Mouse (Mus musculus) cerebellum, adult 2 months (tissue): Measurements from ENCODE around the gene Lrrc59. TPM values are rescaled to one million over a fixed set of nuclear protein-coding genes. Genes with fewer than 3 reads are reported as not detected.

Experiments used
- DNase-seq, 2 experiments: peaks; one replicate each; pipeline ENCODE4 v3.0.0; 2021
- H3K27ac ChIP-seq: fragments of 200-500 bp; 2 replicates; pipeline ENCODE4 v1.5.1; 2012; ENCODE audit warnings: low read length, control low read depth, inconsistent platforms; ENCODE audit not compliant: insufficient read depth
- H3K27me3 ChIP-seq: fragments of 200-500 bp; 2 replicates; pipeline ENCODE4 v1.6.1; 2012; ENCODE audit warnings: inconsistent platforms, mild to moderate bottlenecking, low read length, moderate library complexity; ENCODE audit not compliant: control insufficient read depth, insufficient read depth
- H3K4me1 ChIP-seq: fragments of 200-500 bp; 2 replicates; pipeline ENCODE4 v1.6.1; 2011; ENCODE audit warnings: low read length; ENCODE audit not compliant: control insufficient read depth, insufficient read depth
- H3K4me3 ChIP-seq: fragments of 200-500 bp; replicated peaks from 2 replicates; pipeline ENCODE3; 2011; ENCODE audit warnings: mild to moderate bottlenecking, low read depth, low read length, control low read depth; ENCODE audit not compliant: insufficient read depth
- CTCF ChIP-seq: fragments of 200-500 bp; IDR thresholded peaks from 2 replicates; pipeline ENCODE4 v1.5.1; 2011; ENCODE audit warnings: low read depth, mild to moderate bottlenecking, control low read depth, low read length, moderate library complexity, borderline replicate concordance; ENCODE audit not compliant: insufficient read depth
- POLR2A ChIP-seq: fragments of 200-500 bp; IDR thresholded peaks from 2 replicates; pipeline ENCODE4 v1.6.1; 2011; ENCODE audit warnings: low read length, control low read depth, borderline replicate concordance; ENCODE audit not compliant: insufficient read depth
- WGBS: fragments of 180-500 bp; shearing (Covaris S2); methylation state at CpG from one replicate; pipeline ENCODE4 v1.1.7; 2018; 5-methylcytosine and 5-hydroxymethylcytosine counted together
- polyA plus RNA-seq: library from polyadenylated mRNA; depleted of rRNA; stranded (reverse); fragments of >200 nt; gene quantifications from 2 replicates; pipeline ENCODE4 v1.2.3, GENCODE M21; 2012; rRNA removed

Lrrc59 gene
- polyA plus RNA-seq, result 71.9 and 72.1 TPM in 2 replicates

DNA sequence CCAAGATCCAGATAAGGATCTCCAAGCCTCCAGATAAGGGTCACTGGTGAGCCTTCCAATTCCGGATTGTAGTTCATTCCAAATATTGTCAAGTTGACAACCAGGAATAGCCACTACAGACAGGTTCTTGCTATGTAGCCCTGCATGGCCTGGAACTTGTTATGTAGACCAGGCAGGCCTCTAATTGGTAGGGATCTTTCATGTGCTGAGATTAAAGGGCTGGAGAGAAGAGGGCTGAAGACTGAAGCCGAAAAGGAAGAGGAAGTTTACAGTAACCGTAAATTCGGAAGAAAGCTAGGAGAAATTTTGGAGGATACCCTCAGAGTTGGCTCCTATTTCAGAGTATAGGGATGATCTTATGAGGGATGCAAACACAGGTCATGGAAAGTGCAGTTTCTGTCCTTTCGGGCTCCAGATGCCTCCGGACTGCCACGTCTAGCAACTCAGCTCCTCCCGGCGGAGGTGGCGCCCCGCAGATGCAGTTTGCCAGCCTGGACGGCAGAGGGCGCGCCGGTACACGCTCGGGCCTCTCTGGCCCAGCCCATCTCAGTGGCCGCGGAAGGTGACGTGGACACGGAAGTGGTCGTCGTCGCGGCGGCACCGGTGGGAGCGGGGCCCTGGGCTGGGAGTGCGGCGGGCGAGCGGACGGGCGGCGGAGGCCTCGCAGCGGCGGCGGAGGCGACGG lies at the start of gene Lrrc59:
Gene Lrrc59 (plus strand): TSS at position 569 of the 685 bp plus-strand sequence.
- H3K4me1 ChIP-seq, result peaks cover 9% of the 10 kb centered on the region
- H3K4me3 ChIP-seq, result peak within 1 kb of the TSS; percentile 90
- 7% methylated on average over 41 of the region's 41 CpGs for WGBS
- peak; percentile 90 to 94 for DNase-seq
- H3K27me3 ChIP-seq, result no peaks in the 10 kb centered on the region
- no peak within 1 kb of the TSS for H3K27ac ChIP-seq
- peak; percentile 90 for TF ChIP-seq CTCF
- TF ChIP-seq POLR2A, result peak; percentile 62

- 89% methylated on average over 5 of the region's 5 CpGs for WGBS
- Histone ChIP-seq H3K4me3 (no peak overlapping the region), H3K4me1 (peaks cover 4% of the 10 kb centered on the region; the same call in 1 of the 2 replicates), H3K27me3 (no peaks in the 10 kb centered on the region), H3K27ac (no peak overlapping the region)
- DNase-seq, result no peak
- TF ChIP-seq CTCF (no peak), POLR2A (no peak)
These were observed 49.3 kb upstream of the Lrrc59 start for GRCm38 (mm10) chr11:94580111-94580740.

DNA sequence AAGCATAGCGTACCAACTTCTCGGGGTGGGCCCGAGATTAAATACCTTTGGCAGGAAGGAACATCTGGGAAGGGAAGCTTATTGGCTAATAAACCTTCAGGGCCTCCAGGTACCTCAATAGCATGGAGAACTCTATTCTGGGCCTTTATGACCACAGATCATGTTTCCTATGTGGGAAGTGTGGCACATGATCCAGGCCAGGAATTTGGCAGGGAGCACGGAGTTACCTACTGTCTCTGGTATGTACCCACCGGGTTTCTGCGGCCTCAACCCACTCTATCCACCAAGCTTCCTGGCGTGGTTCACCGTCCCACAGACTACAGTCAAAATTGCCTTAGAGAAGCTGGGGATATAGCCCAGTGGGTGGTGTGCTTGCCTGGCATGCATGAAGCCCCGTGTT lies 44.5 kb upstream of the Lrrc59 start:
- Histone ChIP-seq H3K27ac (no peak overlapping the region), H3K4me1 (no peaks in the 10 kb centered on the region), H3K4me3 (no peak overlapping the region), H3K27me3 (no peaks in the 10 kb centered on the region)
- WGBS, result 93% methylated on average over 9 of the region's 9 CpGs
- no peak for DNase-seq
- TF ChIP-seq CTCF (no peak), POLR2A (no peak)

GRCm38 (mm10) chr11:94587511-94587910 lies 42.1 kb upstream of the Lrrc59 start:
- Histone ChIP-seq H3K27ac (no peak overlapping the region), H3K4me3 (no peak overlapping the region), H3K4me1 (no peaks in the 10 kb centered on the region), H3K27me3 (no peaks in the 10 kb centered on the region)
- TF ChIP-seq POLR2A, result no peak
- TF ChIP-seq CTCF, result no peak
- DNase-seq, result no peak
- WGBS, result 69% methylated on average over 6 of the region's 6 CpGs

GRCm38 (mm10) chr11:94596311-94596852 lies 33.2 kb upstream of the Lrrc59 start:
- Histone ChIP-seq H3K4me3 (no peak overlapping the region), H3K27ac (no peak overlapping the region), H3K4me1 (no peaks in the 10 kb centered on the region), H3K27me3 (no peaks in the 10 kb centered on the region)
- TF ChIP-seq POLR2A, result no peak
- no peak for TF ChIP-seq CTCF
- WGBS, result 76% methylated on average over 7 of the region's 7 CpGs
- no peak for DNase-seq

DNA sequence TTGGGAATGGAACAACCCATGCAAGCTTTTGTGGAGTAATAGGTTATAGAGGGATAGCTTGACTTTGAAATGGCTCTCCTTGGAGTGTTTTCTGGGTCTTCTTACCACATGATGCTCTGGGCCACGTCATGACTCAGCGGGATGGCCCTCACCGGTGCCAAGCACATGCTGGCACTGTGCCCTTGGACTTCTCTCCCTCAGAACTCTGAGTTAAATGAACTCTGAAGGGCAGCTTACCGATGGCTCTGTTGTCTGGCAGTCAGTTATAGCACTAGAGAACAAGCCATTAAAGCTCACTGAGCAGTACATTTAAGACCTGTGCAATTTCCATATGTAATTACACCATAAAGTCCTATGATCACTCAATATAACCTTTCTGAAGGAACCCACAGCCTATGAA lies 32.2 kb upstream of the Lrrc59 start:
- Histone ChIP-seq H3K4me3 (no peak overlapping the region), H3K27me3 (no peaks in the 10 kb centered on the region; the same call in 1 of the 2 replicates), H3K4me1 (no peaks in the 10 kb centered on the region), H3K27ac (no peak overlapping the region)
- 7% methylated on average over 4 of the region's 4 CpGs for WGBS
- no peak for TF ChIP-seq POLR2A
- no peak for TF ChIP-seq CTCF
- peak in 1 of 2 experiments; percentile 17 for DNase-seq

DNA sequence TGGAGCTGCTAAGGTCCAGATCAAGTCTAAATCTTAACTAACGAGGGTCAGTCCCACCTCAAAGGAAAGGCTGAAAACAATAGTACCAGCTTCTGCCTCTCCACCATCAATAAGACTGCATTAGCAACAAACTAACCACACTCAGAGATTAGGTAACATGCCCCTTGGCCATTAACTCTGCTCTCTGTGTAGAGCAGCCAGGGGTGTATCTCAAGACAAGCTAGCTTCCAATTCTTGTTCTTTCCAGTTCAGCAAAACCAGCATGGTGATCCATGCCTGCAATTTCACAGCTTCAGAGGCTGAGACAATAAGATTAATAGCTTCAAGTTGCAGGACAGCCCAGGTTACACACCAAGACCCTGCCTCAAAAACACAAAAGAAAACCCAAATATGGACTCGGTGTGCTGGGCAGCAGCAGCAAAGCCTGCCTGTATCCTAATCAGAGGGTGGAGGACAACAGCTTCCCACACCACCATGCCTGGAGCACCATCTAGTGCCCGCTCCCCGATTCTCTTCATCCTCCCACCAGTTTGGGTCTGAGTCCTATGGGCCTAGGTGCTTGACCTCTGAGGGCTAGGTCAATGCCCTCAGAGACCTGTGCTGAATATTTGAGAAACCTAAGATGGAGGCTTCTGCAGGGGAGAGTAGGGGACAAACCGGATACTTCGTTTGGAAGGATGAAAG lies 31.0 kb upstream of the Lrrc59 start:
- H3K4me1 ChIP-seq, result no peaks in the 10 kb centered on the region
- WGBS, result 85% methylated on average over 6 of the region's 6 CpGs
- H3K27ac ChIP-seq, result no peak overlapping the region
- H3K4me3 ChIP-seq, result no peak overlapping the region
- TF ChIP-seq POLR2A (no peak), CTCF (no peak)
- H3K27me3 ChIP-seq, result no peaks in the 10 kb centered on the region; the same call in 1 of the 2 replicates
- no peak for DNase-seq

GRCm38 (mm10) chr11:94600447-94600846 lies 29.1 kb upstream of the Lrrc59 start:
- WGBS, result 87% methylated on average over 7 of the region's 7 CpGs
- TF ChIP-seq CTCF (no peak), POLR2A (no peak)
- DNase-seq, result no peak
- Histone ChIP-seq H3K27ac (no peak overlapping the region), H3K4me3 (no peak overlapping the region), H3K27me3 (no peaks in the 10 kb centered on the region; the same call in 1 of the 2 replicates), H3K4me1 (no peaks in the 10 kb centered on the region)
